Mouse (Mus musculus): ENCODE results near the gene Strn.
"Not testable (repeated sequence)": the region's sequence is repeated elsewhere in the genome, so short reads cannot be mapped to it uniquely, and the experiment has no call there.

Gene Strn

DNA sequence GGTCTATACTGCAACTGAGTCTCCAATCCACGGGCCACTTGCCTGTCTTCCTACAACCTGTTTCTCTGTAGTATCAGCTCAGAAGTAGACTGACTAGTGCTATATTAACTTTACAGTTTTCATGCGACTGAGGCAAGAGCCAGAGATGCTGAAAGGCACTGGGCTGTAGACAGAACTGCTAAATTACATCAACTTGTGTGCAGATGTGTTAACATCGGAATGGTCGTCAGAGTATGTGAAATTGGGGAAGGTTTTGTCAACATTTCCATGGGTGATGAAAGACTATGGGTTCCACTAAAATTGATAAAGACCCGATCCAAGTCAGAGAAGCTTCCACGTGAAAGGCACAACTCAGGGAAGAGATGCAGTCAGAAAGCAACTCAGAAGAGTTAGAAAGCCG is 34.0 kb downstream of the Strn start:
- DNase-seq, result no peak

DNA sequence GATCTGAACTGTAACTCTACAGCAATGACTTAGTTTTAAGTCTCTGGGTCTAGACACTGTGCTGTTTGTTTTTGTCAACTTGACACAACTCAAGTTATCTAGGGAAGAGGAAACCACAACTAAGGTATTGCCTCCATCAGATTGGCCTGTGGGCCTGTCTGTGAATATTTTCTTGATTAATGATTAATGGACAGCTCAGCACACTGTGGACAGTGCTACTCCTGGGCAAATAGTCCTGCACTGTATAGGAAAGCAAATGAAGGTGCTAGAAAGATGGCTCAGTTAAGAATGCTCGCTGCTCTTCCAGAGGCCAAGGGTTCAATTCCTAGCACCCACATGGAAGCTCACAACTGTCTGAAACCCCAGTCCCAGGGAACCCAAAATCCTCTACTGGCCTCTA is 38.0 kb downstream of the Strn start:
- DNase-seq, result no peak

DNA sequence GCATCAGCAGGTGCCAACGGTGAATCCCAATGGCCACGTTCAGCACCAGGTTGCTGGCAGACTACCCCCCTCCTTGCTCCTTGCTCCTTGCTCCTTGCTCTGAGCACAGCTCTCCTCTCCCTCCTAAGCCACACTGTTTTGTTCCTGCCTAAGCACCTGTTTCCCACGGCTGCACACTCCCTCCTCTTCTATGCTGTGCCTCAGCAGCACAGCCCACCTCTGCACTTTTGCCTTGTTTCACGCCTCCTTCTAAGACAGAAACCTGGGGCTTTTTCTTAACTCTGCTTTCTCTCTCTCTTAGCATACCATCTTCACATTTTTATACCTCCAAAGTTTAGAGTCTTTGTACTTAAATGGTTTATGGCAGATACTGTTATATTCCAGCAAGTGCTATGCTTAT is 39.5 kb downstream of the Strn start:
- DNase-seq, result no peak

DNA sequence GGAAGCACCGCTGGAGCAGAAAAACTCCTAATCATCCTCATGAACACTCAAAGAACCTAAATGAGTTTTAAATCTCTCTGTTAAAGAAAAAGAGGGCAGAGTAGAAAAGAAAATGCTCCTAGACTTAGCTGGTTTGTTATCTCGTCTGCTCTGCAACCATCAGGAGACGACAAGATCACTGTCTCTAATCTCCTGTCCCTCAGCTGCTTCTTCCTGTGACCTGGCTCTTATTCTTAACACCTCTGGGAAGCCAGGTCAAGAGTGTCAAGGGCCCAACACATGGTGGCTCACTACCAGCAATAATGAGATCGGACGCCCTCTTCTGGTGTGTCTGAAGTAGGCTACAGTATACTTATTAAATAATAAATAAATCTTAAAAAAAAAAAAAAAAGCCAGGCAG is 40.1 kb downstream of the Strn start:
- DNase-seq, result no peak

DNA sequence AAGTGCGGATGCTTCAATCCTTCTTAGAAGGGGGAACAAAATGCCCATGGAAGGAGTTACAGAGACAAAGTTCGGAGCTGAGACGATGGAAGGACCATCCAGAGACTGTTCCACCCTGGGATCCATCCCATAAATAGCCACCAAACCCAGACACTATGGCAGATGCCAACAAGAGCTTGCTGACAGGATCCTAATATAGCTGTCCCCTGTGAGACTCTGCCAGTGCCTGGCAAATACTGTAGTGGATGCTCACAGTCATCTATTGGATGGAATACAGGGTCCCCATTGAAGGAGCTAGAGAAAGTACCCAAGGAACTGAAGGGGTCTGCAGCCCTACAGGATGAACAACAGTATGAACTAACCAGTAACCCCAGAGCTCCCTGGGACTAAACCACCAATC is 47.8 kb downstream of the Strn start:
- not testable (repeated sequence) for DNase-seq

DNA sequence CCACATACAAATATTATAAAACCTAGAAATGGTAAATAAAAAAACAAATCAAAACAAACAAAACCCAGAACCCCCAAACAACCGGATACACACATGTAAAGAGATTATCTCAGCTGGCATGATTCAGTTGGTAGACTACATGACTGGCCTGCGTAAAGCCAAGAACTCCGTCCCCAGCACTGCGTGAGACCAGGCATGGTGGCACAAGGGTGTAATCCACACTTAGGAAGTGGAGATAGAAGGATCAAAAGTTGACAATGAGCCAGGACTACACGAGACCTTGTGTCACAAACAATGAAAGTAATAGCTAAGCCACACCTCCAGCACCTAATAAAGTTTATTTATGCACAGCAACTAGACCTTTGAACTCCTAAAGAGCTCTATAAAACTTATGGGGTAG is 49.0 kb downstream of the Strn start:
- no peak for DNase-seq

DNA sequence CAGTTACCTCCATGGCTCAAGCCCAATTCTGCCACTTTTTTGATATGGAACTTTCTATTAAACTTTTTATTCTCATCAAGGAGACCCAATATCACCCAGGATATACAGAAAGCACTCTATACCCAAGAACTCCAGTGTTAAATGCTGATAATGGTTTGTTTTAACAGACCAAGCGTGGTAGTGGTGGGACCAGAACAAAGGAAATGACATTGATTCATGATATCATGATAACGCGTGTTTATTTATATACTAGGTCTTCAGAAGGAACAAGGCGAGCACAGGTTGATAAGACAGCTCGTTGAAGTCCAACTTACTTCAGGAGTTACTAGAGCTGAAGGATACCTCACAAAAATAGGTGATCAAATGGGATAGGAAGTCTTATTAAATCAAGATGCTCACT is 52.0 kb downstream of the Strn start:
- no peak for DNase-seq

DNA sequence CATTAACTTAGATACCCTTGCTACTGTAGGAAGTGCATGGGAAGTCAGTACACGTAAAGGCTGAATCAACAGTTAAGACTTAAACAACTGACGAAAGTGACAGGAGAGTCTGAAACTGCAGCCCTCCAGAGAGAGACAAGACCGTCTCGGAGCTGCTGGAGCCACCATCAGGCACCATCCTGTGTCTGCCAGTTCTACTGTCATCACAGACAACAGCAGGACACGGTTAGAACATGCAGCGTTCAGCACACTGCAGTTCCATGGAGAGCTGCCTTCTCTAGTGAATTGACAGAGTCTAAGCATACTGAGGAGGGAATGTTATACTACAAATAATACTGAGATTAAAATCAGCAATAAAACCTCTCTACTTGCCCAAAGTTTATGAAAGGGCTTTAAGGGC is 54.6 kb downstream of the Strn start:
- DNase-seq, result no peak

DNA sequence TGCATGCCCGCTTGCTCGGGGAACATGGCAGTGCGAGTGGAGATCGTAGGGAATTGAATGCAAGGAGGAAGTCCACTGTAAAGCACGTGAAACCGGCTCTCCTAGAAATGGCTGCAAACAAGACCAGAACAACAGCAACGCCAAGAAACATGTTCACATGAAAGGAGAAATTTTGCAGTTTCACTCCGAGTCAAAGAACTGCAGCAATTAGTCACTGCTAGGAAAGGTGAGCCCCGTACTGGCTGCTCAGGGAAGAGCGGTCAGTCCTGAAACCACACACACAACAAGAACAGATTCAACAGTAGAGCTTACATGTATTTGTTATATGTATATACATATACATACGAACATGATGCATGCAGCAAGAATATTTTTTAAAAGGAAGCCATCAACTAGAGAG is 57.5 kb downstream of the Strn start:
- DNase-seq, result no peak

DNA sequence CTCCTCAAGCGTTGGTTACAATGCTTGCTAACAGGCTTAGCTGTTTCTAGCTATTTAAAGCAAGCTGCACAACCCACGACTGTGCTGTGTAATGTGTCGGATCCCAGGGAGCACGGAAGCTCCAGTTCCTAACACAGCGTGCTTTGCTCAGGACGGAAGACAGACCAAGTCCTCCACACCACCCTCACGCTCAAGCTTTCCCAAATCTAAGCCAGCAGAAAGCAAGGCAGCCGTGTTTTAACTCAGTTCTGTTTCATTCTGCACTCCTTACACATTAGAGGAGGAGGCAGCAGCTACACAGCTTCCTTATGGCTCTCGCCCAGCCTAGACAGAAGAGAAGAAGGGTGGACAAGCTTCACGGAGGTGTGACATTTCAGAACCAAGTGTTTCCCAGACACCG is 60.2 kb downstream of the Strn start:
- DNase-seq, result no peak

DNA sequence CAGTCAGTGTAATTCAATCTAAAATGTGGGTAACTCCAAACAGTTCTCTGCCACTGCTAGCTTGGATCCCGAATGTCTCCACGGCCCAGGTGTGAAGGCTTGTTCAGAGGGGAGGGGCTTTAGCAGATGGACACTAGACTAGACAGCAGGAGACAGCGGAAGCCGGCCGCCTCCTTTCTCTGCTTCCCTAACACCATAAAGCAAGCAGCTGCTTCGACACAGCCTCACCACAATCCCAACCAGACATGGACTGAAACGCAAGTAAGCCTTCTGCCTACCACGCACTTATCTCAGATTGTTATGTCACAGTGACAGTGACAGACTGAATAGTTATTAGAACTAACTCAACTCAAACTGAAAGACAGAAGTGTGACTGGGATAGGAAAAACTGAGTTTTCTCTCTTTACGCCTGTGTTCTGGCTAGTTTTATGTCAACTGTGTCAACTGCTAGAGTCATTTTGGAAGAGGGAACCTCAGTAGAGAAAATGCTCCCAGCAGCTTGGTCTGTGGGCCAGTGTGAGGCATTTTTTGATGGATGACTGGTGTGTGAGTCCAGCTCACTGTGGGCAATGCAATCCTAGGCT is 71.9 kb downstream of the Strn start:
- DNase-seq, result no peak

DNA sequence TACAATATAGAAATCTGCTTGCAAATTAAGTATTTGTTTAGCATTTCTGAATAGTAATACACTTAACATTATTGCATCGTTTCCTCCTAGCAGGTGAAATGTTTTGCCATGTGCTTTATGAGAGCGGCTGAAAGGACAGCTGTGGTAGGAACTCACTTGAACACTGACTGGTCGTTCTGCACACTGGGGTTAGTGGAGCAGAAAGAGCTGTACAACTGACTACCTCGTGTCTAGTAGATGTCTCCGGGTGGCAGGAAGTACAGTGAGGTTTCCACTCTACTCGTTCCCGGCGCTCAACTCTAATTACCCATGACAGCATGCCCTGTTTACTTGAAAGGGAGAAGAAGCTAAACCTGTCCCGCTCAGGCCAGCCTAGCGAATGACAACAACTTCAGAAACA is 82.2 kb downstream of the Strn start:
- DNase-seq, result no peak

DNA sequence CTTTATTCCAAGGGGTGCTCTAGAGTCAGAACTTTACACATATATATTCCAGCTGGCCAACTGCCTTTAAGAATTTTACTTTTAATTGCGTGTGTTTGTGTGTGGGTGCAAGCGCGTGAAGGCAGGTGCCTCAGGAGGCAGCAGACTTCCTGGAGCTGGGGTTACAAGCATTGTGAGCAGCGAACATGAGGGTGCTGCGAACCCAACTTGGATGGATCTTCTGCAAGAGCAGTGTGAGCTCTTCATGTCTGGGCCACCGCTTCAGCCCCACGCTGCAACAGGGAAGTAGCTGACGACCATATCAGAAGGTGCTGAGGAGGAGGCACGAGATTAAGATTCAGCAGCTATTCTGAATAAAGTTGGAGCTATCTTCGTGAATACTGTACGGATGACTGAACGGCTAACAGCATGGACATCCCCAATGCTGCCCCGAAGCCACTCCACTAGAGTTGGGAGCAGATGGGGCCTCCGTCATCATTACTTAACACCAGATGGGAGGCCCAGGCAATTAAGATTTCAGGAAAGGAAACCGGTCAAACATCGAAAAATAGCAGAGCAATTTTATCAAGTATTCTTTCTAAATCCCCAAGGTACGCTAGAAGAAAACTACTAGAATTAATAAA is 93.0 kb downstream of the Strn start:
- DNase-seq, result no peak

DNA sequence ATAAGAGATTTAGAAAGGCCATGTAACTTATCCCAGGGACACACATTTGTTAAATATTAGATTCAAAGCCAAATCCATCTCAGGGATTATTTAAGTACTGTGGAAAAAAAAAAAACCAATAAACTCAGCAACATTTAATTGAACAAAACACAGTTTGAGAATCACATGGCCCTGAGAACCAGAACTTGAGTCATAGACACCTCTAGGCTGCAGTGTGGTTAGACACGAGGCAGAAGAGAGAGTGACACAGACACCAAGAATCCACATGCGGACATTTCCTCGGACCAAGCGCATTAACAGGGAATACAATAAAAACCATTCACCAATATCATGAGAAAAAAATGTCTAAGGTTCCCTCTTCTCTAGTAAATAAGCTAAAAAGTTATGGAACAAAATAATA is 94.7 kb downstream of the Strn start:
- DNase-seq, result no peak

DNA sequence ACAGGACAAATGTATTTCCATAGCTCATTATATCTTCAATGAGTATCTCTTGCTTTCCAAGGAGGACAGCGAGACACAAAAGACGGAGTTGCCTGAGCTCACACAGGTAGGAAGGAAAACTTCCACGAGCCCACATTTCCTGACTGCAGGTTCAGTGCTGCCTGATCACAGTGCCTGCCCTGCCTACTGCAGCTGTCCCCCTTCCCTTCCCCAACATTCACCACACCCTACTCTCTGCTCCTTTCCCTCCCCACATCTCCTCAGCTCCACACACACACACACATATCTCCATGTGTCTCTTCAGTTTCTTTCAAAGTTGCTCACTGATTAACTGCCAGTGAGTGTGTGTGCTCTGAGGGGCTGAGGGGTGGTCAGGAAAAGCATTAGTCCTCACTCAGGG is 96.6 kb downstream of the Strn start:
- no peak for DNase-seq

DNA sequence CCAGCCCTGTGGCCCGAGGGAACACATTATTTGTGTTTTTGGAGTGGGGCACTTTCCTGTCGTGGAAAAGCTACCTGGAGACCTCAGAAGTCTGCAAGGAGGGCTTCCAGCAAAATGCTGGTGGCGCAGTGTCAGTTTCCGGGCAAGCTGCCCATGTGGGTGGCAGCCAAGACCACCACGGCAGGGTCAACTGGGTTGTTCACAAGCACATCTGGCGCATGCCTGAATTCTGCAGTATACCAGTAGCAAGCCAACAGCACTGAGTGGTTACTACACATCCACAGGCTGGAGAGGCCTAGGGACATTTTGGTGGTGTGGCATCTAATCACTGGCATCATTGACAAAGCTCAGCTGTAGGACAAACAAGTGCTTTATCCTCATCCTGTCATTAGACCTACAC is 97.9 kb downstream of the Strn start:
- DNase-seq, result no peak

DNA sequence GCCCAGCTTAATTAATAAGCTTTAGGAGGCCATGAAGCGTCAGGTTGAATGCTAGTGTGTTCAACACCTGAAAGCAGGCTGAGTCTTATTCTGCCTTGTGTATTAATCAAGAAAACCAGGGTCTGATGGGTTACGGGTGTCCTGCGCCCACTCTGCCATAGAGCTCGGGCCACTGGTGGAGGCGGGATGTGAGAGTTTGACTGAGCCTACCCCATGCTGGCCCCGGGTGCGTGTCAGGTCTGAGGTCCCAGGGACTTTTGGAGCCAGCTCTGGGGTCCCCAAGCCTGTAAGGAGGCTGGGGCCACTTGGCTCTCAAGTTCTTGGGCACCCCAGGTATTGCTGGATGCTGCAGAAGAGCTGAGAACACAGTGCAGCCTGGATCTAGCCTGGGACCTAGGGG is 99.9 kb downstream of the Strn start:
- no peak for DNase-seq

DNA sequence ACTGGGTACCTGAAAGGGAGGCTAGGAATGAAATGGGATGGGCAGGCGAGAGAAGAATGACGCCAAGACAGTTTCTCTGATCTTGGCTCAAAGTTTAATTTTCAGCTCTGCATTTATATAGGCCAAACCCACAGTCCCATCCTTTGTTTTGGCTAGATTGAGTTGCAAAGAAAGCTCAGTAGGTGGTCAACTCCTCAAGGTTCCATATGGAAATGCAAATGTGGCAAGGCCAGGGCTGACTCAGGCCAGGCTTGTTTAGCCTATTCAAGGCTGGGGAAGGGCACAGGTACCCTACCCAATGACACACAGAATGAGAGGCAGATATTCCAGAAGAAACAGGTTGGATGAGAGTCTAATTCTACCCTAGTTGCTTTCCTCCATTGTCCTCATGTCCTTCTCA is 101.4 kb downstream of the Strn start:
- DNase-seq, result no peak

DNA sequence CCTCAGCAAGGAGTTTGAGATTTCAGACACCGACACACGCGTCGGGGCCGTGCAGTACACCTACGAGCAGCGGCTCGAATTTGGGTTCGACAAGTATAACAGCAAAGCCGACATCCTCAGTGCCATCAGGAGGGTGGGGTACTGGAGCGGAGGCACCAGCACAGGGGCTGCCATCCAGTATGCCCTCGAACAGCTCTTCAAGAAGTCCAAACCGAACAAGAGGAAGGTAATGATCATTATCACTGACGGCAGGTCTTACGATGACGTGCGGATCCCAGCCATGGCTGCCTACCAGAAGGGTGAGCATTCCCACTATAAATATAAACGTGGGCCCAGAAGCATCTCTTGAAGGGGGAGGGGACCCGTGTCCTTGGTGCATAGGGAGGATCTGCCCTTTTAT is 112.1 kb downstream of the Strn start:
- no peak for DNase-seq

DNA sequence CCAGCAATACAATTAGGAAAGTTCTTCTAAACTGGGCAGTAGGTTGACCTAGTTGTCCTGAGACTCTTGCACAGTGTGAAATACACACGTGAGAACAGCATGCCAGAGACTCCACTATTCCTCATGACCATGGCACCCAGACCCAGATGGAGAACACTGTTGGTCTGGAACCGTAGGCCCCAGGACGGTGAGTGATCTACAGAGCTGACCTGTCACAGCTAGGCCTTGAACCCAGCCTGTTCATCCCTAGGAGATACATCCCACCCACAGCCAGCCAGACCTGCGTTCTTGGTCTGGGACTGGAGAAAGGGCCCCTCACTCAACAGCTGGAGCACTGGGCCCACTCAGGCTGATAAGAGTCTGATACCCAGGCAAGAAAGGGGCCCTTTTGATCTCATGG is 115.1 kb downstream of the Strn start:
- no peak for DNase-seq

DNA sequence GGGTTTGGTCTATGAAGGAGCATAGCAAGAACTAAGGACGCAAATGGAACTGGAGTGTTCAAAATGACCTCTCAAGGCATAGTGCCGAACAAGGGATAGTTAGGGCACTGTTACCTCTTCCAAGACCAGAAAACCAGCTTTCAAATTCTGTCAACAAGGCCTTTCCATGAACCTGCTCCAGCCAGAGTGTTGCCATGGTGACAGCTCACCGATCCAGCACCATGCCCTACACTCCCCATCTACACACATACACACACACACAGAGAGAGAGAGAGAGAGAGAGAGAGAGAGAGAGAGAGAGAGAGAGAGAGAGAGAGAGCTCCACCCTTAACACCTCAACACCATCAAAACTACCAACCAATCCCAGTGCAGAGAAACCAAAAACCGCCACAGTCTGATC is 116.3 kb downstream of the Strn start:
- no peak for DNase-seq

DNA sequence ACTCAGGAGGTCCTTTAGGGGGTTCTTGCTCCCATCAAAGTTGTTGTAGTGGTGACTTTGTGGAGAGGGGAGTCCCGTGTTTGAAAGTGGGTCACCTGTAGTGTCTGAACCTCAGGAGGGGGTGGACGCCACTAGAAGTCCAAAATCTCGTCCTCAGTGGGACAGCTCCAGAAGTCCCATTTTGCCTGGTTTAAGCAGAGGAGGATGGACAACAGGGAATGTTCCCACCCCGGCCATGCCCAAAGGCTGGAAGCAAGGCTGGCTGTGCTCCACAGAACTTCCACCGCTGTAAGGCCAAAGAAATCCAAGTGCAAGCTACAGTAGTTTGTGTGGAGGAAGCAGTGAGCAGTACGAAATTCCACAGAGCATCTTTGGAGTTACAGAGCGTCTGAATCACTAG is 117.0 kb downstream of the Strn start:
- DNase-seq, result no peak

DNA sequence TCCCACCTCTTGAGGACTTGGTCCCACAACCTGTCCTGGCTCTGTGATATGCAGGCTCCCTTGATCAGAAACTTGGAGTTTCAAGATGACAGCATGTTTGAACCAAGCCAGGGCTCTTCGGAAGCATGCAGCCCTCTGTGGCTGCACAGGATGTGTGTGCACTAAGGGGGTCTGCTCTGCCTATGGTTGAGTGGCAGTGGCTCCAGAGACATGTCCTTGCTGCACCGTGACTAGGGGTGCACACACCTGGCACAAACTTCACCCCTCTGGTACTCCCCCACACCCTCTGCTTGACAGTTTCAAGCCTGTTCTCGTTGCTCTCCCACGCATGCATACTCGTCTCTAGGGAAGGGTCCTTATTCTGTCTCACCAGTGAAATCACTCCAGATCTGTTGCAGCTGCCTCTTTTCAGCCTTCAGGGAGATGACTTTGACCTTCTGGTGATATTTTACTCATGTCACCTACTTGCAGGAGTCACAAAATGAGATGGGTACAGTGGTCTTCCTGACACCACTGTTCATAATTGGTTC is 118.8 kb downstream of the Strn start:
- no peak for DNase-seq

DNA sequence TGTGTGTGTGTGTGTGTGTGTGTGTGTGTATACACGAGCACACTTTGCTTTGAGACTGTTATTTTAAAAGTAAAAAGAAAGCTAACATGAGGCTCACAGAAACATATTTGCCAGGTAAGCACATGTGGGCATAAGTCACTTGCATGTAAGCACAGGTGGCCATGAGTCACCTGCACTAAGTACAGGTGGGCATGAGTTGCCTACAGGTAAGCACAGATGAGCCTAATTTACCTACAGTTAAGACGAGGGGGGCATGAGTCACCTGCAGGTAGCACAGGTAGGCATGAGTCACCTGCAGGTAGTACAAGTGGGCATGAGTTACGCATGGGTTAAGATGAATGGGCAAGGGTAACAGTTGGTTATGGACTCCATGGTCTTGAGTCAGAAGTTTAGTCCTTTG is 121.9 kb downstream of the Strn start:
- DNase-seq, result no peak

DNA sequence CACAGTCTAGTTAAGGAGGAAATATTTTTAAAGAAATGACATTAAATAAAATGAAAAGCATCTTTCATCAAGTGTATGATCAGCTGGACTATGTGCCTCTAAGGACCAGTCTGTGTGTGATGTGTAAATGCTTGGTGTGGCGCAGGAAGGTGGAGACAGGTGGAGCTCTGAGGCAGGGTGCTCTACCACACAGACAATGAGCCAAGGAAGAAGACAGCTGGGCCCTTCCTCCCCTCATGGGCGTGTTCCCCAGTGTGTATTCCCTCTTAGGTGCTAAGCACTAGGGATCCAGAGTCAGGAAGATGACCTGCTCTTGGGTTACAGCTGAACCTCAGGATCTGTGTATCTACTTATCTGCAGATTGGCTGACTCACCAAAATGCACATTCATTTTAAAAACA is 122.5 kb downstream of the Strn start:
- DNase-seq, result no peak

All from spleen, adult 18-20 months (tissue).